Mouse (Mus musculus): ENCODE data around the gene Ly75.

The Ly75 gene

GRCm38 (mm10) chr2:60375126-60375525, 8.0 kb downstream of the Ly75 start:
- in situ Hi-C loops (cut with MboI, MseI) = no loop called here

DNA sequence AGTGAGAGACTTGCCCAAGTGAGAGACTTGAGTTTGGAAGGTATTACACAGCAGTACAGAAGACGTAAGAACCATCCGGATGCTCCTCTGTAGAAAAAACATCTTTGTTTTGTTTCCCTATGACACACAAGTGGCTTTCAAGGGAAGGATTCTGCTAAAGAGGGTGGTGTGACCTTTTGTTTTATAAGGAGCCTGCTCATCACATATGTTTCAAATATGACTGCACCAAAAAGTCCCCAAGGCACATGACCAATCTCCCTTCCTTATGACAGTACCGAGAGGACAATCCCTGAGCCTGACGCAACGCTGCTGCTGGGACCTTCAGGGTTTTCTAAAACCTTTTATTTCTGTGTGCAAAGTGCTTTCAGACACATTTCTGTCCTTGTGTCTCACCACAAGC, 12.9 kb downstream of the Ly75 start:
- in situ Hi-C loops (cut with MboI, MseI) = loop anchor here (5.0 kb wide), 1 partner anchor 47 kb away; no protein-coding TSS in a partner anchor

DNA sequence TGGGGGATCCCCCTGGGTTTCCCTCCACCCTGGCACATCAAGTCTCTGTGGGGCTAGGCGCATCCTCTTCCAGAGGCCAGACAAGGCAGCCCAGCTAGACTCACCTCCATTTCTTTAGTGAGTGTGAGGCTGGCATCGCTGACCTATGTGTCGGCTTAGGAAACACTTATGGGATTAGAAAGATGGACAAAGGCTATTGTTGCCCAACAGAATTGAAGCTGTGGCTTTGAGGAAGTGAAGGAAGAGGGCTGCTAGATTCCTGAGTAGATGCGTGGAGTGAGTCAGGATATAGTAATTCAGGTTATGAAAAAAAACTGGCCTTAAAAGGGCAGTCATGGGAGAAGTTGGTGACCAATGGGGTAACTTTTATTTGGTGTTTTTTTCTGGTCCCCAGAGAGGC, 13.6 kb downstream of the Ly75 start:
- in situ Hi-C loops (cut with MboI, MseI) = no loop called here

DNA sequence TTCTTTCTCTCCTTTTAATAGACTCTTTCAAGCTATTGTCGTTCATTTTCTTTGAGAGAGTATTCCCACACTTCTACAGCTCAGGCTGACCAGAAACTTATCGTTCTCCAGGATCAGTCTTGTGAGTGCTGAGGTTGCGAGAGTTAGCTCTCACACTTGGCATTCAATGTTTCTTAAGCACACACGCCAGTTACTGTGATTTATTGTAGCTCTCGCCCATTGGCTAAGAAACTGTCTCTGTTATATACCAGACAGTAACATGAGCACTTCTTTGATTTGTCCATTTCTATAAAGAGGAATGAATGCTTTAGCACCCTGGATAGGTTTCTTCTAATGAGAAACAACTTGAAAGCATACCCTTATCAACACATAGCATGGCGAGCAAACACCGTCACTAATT, 15.2 kb downstream of the Ly75 start:
- in situ Hi-C loops (cut with MboI, MseI) = no loop called here

DNA sequence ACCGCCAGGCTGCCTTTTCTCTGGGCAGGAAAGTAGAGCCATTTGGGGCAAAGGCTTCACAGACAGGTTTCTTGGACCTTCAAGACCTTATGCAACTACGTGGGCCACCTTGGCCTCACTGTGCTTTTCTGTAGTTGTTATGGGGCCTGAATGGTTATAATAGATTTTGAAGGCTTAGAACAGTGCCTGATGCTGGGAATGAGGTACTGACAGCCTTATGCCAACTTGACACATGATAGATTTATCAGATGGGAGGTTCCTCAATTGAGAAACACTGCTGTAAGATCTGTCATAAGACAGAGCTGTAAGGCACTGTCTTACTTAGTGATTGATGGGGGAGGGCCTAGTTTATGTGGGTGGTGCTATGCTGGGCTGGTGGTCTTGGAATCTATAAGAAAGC, 15.9 kb downstream of the Ly75 start:
- in situ Hi-C loops (cut with MboI, MseI) = no loop called here

DNA sequence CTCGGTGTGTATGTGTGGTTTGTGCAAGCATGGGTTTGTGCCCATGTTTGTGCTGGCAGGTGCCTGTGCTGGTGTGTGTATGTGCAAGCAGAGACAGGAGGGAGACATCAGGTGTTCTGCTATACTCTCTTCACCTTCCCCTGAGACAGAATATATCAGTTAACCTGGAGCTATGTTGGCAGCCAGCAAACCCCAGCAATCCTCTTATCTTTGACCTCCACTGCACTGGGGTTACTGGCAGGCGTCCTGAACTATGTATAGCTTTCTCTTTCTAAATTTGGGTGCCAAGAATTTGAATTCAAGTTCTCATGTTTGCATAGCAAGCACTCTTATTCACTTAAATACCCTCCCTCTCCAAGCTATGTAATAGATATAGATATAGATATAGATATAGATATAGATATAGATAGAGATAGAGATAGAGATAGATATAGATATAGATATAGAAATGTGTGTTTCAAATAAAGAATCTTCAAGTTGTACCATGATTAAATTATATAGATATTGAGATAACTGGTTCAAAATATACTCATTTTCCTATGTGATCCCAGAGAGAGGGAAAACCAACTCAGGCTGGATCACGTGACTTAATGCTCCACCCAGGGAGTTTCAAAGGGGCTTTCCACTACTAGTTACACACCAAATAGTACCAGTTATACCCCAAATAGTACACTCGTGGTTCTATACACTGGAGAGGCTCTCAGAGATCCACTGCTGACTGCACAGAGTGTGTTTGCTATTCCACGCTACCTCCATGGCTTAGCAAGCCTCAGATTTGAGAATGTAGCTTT, 17.1 kb downstream of the Ly75 start:
- in situ Hi-C loops (cut with MboI, MseI) = no loop called here

- in situ Hi-C loops (cut with MboI, MseI) = no loop called here
Measured at GRCm38 (mm10) chr2:60365138-60365775, 17.8 kb downstream of the Ly75 start.

DNA sequence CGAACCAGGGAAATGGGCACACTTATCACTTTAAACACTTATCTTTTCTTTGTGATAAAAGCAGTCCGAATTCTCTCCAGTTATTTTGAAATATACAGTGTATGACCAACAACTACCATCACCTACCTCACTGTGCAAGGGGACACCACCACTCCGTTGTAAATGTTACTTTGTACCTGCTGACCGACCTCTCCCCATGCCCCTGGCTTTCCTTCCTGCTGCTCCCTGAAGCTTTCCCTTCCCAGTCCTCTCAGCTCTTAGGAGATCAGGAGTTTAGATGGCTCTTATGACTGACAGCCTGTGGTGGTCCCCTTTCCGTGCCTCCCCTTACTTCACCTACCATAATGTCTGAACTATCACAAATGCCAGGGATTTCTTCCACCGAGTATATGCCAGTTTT, 21.0 kb downstream of the Ly75 start:
- in situ Hi-C loops (cut with MboI, MseI) = no loop called here

DNA sequence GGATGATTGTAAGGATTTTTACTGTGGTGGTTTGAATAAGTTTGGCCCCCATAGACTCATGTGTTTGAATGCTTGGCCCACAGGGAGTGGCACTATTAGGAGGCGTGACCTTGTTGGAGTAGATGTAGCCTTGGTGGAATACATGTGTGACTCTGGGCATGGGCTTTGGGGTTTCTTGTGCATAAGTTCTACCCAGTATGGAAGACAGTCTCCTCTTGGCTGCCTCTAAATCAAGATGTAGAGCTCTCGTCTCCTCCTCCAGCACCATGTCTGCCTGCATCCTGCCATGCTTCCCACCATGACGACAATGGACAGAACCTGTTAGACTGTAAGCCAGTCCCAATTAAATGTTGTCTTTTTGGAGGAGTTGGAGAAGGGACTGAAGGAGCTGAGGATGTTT, 23.3 kb downstream of the Ly75 start:
- in situ Hi-C loops (cut with MboI, MseI) = no loop called here

DNA sequence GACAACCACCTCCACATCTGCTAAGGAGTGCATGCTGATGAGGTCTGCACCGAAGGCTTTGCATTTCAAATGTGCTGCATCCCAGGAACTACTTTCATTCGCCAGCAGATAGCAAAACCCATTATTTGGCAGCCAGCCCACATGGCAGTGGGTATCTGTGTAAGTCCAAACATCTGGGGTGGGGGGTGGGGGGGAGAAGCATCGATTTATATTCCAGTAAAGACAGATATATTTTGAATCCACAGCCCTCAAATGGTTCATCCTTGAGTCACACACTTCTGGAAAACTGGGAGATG, 27.8 kb downstream of the Ly75 start:
- in situ Hi-C loops (cut with MboI, MseI) = no loop called here

GRCm38 (mm10) chr2:60354541-60355387, 28.3 kb downstream of the Ly75 start:
- in situ Hi-C loops (cut with MboI, MseI) = no loop called here

GRCm38 (mm10) chr2:60352296-60352695, 30.8 kb downstream of the Ly75 start:
- in situ Hi-C loops (cut with MboI, MseI) = no loop called here

- in situ Hi-C loops (cut with MboI, MseI) = no loop called here
Measured at GRCm38 (mm10) chr2:60351781-60352180, 31.3 kb downstream of the Ly75 start.

GRCm38 (mm10) chr2:60347875-60348274, 35.2 kb downstream of the Ly75 start:
- in situ Hi-C loops (cut with MboI, MseI) = no loop called here

GRCm38 (mm10) chr2:60346531-60346930, 36.6 kb downstream of the Ly75 start:
- in situ Hi-C loops (cut with MboI, MseI) = no loop called here

- in situ Hi-C loops (cut with MboI, MseI) = no loop called here
Measured at GRCm38 (mm10) chr2:60345717-60346116, 37.4 kb downstream of the Ly75 start.

DNA sequence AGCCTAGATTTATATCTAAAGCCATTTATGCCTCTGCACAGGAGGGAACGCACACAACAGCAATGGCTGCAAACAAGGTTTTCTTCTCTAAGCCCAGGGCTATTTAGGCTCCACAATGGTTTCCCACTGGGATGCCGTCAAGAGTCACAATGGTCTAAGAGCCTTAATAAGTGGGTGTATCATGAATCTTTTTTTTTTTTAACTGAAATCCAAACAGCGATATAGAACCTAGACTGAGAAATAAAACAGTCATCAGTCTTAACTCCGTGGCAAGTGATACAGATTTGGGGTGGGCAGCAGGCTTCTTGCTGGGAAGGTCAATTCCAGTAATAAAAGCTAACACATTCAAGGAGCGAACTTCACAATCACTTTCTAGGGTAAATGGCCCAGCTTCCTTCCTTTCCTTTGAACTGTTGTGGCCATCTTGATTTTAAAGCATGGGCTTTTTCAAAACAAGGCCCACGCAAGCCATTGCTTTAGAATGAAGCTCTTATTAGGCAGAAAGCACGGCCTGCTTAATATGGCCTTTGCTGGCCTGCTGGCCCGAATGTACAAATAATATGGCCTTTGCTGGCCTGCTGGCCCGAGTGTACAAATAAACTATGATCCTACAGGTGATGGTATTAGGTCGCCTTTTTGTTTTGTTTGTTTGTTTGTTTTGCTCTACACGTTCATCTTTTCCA, 39.4 kb downstream of the Ly75 start:
- in situ Hi-C loops (cut with MboI, MseI) = no loop called here

DNA sequence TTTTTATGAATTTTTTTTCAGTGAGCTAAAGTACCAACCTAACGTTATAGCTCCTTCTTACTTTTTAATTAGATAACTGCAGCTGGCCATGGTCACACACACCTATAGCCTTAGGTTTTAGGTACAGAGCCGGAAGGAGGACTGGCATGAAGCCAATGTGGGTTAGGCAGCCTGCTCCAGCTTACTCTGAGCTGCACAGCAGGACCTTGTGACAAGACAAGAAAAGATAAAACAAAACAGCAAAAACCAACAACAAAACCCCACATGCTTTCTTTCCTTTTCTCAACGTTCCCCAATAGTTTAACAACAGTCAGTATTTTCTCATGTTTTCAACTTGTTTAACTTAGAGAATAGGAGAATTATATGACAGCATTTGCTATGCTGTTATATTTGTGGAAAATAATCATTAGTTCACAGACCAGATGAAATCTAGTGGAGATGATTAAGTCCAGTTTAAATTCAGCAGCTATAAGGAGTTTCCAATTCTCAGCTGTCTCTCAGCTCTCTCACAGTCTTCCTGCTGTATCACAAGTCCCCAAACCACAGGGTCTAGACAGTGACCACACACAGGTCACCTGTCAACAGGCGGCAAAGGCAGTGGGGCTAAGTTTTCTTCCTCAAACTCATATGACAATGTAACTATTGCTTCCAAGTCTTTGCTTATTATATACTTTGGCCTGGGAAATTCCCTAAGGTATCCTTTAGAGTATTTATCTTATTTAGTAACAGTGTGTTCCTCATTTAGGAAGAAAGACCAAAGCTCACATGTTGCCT, 40.8 kb downstream of the Ly75 start:
- in situ Hi-C loops (cut with MboI, MseI) = no loop called here

- in situ Hi-C loops (cut with MboI, MseI) = no loop called here
Measured at GRCm38 (mm10) chr2:60337937-60338336, 45.2 kb downstream of the Ly75 start.

GRCm38 (mm10) chr2:60328641-60329040, 54.5 kb downstream of the Ly75 start:
- in situ Hi-C loops (cut with MboI, MseI) = no loop called here

DNA sequence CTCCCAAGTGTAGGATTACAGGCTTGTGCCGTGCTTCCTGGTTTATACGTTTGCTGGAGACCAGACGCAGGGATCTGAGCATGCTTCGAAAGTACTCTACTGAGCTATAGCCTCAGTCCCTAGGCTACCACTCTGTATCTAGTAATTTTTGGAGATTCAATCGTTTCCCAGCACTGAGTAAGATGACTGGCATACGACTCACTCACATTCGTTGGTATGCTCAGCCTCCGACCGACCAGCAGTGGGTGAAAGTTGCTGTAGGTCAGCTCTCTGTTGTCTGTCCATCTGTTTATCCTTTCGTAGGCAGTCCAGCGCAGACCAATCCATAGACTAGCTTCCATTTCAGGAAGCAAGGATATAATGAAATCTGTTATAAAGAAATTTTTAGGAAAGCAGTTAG, 55.5 kb downstream of the Ly75 start:
- in situ Hi-C loops (cut with MboI, MseI) = no loop called here

All from T-helper 1 cell (primary cell).